Mouse (Mus musculus): ENCODE measurements around the gene Dnaic1.

GRCm38 (mm10) chr4:41604476-41605396, 35.2 kb downstream of the Dnaic1 start:
- TF ChIP-seq CTCF (IDR thresholded peaks at IDR 0.05; ENCODE audit: low read depth, low read length) (no peak), TAL1 (conservative IDR thresholded peaks at IDR 0.05; ENCODE audit: low read depth, low read length) (no peak), POLR2AphosphoS5 (IDR thresholded peaks at IDR 0.05; ENCODE audit: insufficient replicate concordance, low read depth, low read length) (no peak)

Measured in G1E (cell line).